Comparison of ENCODE assay signal across 8 mouse cellular contexts in the genomic region with DNA sequence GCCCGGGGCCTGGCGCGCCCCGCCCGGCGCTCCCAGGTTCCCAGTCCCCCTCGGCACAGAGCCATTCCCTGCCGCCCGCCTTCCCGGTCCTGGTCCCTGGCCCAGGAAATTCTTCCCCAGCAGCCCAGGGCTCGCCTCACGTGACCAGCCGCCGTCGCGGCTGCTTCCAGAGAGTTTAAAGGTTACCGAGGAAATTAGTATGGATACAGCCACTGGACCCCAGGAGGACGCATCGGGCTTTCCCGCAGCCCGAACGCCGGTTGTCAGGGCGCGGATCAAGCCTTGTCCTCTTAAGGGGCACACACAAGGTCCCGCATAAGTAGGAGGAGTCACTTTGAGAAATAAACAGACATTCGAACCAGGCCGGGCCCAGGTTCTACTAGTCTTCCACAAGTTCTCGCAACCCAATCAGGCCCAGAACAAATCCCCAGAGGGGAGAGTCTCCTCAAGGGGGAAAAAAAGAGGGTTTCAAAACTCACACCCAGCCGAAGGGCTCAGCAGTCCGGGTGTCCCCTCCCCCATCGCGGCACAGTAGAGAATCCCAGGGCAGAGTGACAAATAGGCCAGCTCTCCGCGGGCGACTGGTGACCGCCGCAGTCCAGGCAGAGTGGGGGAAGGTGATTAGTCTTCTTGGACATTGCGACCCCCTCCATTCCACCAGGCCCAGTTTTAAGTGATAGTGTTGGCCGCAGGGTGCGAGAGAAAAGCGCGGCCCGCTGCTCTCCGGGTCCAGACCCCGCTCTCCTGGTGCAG. TPM values are rescaled to one million over a fixed set of nuclear protein-coding genes. Genes with fewer than 3 reads are reported as not detected.
DNase-seq lines count a peak whose midpoint lies in the region; ATAC-seq and TF ChIP-seq lines count a peak whose summit lies in the region.

No protein-coding gene starts in this region.

- peak overlapping the region; percentile 97 for H3K4me2 ChIP-seq in heart, postnatal 0 days (ENCODE audit: low read depth, low read length)
- peak overlapping the region; percentile 96 for H3K4me2 ChIP-seq in lung, embryonic 14.5 days

- peak overlapping the region; percentile 81 for H3K4me3 ChIP-seq in forebrain, embryonic 10.5 days
- peak overlapping the region; percentile 68 for H3K4me3 ChIP-seq in heart, postnatal 0 days (ENCODE audit: low read depth, low read length)
- peak overlapping the region; percentile 75 for H3K4me3 ChIP-seq in lung, embryonic 14.5 days (ENCODE audit: low read depth, low read length)
- peak overlapping the region; percentile 65 for H3K4me3 ChIP-seq in olfactory bulb, adult 2 months (ENCODE audit: insufficient read depth, low read depth, low read length)

- TF ChIP-seq POLR2A in olfactory bulb, adult 2 months (IDR thresholded peaks at IDR 0.05; ENCODE audit: insufficient read depth, low read depth, low read length) = no peak

- no peak for TF ChIP-seq CTCF in heart, postnatal 0 days (IDR thresholded peaks at IDR 0.05; ENCODE audit: low read depth)
- TF ChIP-seq CTCF in lung, embryonic 14.5 days (IDR thresholded peaks at IDR 0.05; ENCODE audit: low read depth) = no peak
- TF ChIP-seq CTCF in olfactory bulb, adult 2 months (IDR thresholded peaks at IDR 0.05; ENCODE audit: insufficient read depth, low read depth, low read length) = no peak

- peaks cover 29% of the 10 kb centered on the region for H3K27me3 ChIP-seq in forebrain, embryonic 10.5 days (ENCODE audit: poor library complexity, severe bottlenecking)
- no peaks in the 10 kb centered on the region for H3K27me3 ChIP-seq in heart, postnatal 0 days (ENCODE audit: control insufficient read depth, insufficient read depth, low read length)
- no peaks in the 10 kb centered on the region for H3K27me3 ChIP-seq in lung, embryonic 14.5 days (ENCODE audit: insufficient read depth, low read length)

- peak; percentile 10 to 46 for DNase-seq in CD8-positive naive resting alpha-beta T cell, adult 2 months (ENCODE audit: low read depth in 2 of 2, low spot score in 2 of 2)
- DNase-seq in adrenal gland, postnatal 4 days (ENCODE audit: low spot score in 2 of 2) = peak; percentile 61 to 74
- DNase-seq in forebrain, embryonic 10.5 days (ENCODE audit: extremely low spot score, low spot score) = peak; percentile 68
- peak; percentile 82 for DNase-seq in heart, postnatal 0 days (ENCODE audit: low spot score)
- peak; percentile 95 to 96 for DNase-seq in kidney, postnatal 36 days
- peak; percentile 90 for DNase-seq in lung, embryonic 14.5 days
- peak; percentile 34 to 49 for DNase-seq in thymus, adult 18-20 months

- peak overlapping the region; percentile 94 for H3K27ac ChIP-seq in forebrain, embryonic 10.5 days
- H3K27ac ChIP-seq in heart, postnatal 0 days (ENCODE audit: low read depth) = peak overlapping the region; percentile 96
- peak overlapping the region; percentile 99 for H3K27ac ChIP-seq in lung, embryonic 14.5 days (ENCODE audit: low read depth)
- H3K27ac ChIP-seq in olfactory bulb, adult 2 months (ENCODE audit: insufficient read depth, low read depth, low read length) = peak overlapping the region; percentile 73

- peak overlapping the region; percentile 75 for H3K9ac ChIP-seq in heart, postnatal 0 days (replicated peaks; ENCODE audit: low read depth, low read length)
- peak overlapping the region; percentile 83 for H3K9ac ChIP-seq in lung, embryonic 14.5 days

- TF ChIP-seq EP300 in heart, postnatal 0 days (IDR thresholded peaks at IDR 0.05; ENCODE audit: low read depth) = peak; percentile 21; the same call in 1 of the 2 replicates

- H3K4me1 ChIP-seq in forebrain, embryonic 10.5 days = peaks cover 45% of the 10 kb centered on the region
- H3K4me1 ChIP-seq in heart, postnatal 0 days (ENCODE audit: control insufficient read depth, insufficient read depth) = peaks cover 31% of the 10 kb centered on the region
- peaks cover 24% of the 10 kb centered on the region for H3K4me1 ChIP-seq in lung, embryonic 14.5 days (ENCODE audit: insufficient read depth)
- H3K4me1 ChIP-seq in olfactory bulb, adult 2 months (ENCODE audit: control insufficient read depth, insufficient read depth, low read length) = peaks cover 16% of the 10 kb centered on the region

- ATAC-seq in heart, postnatal 0 days (ENCODE audit: insufficient read depth, low read depth) = peak; percentile 67
- ATAC-seq in lung, embryonic 14.5 days (ENCODE audit: insufficient read depth) = peak; percentile 62

- H3K9me3 ChIP-seq in forebrain, embryonic 10.5 days = no peaks in the 10 kb centered on the region
- H3K9me3 ChIP-seq in heart, postnatal 0 days (replicated peaks; ENCODE audit: control insufficient read depth, low read length) = no peaks in the 10 kb centered on the region
- H3K9me3 ChIP-seq in lung, embryonic 14.5 days (ENCODE audit: low read depth, low read length) = no peaks in the 10 kb centered on the region

- WGBS in forebrain, embryonic 10.5 days = under 1% methylated on average over 46 of the region's 46 CpGs
- under 1% methylated on average over 41 of the region's 46 CpGs for WGBS in heart, postnatal 0 days
- under 1% methylated on average over 46 of the region's 46 CpGs for WGBS in lung, embryonic 14.5 days
- under 1% methylated on average over 46 of the region's 46 CpGs for WGBS in olfactory bulb, adult 2 months

- H3K36me3 ChIP-seq in forebrain, embryonic 10.5 days (replicated peaks) = no peaks in the 10 kb centered on the region
- no peaks in the 10 kb centered on the region for H3K36me3 ChIP-seq in heart, postnatal 0 days (replicated peaks; ENCODE audit: control insufficient read depth, insufficient read depth, low read length)
- H3K36me3 ChIP-seq in lung, embryonic 14.5 days (ENCODE audit: insufficient read depth) = no peaks in the 10 kb centered on the region

RNA-seq across cellular contexts. Expression of gene Prkce, which starts 0.8 kb away (rescaled TPM):
- total RNA-seq in adrenal gland, postnatal 4 days (2021) = 10 to 100 TPM; 25.2 to 27.4 TPM
- 2.8 and 3.1 TPM in 2 replicates for polyA plus RNA-seq in forebrain, embryonic 10.5 days (2016; fragmentation: Nextera tagmentation; extraction: Ambion mirVana)
- total RNA-seq in heart, postnatal 0 days (2014; rRNA removed; ENCODE audit: low replicate concordance) = 12.6 and 14.8 TPM in 2 replicates
- polyA plus RNA-seq in heart, postnatal 0 days (2015; fragmentation: Nextera tagmentation; extraction: Ambion mirVana) = 7.8 and 8.1 TPM in 2 replicates
- 10.1 and 10.8 TPM in 2 replicates for polyA plus RNA-seq in lung, embryonic 14.5 days (2014; fragmentation: Nextera tagmentation; extraction: Ambion mirVana)
- 221 TPM in 1 of 2 replicates, not detected in the other for polyA plus RNA-seq in olfactory bulb, adult 2 months (2012; ENCODE audit: insufficient read depth, insufficient read length, low replicate concordance, missing spikeins)

RNA-seq across cellular contexts. Expression of gene Srbd1, which starts 21.8 kb away (rescaled TPM):
- total RNA-seq in adrenal gland, postnatal 4 days (2021) = 10 to 100 TPM; 19.3 to 23.2 TPM
- polyA plus RNA-seq in forebrain, embryonic 10.5 days (2016; fragmentation: Nextera tagmentation; extraction: Ambion mirVana) = 24.7 and 25.4 TPM in 2 replicates
- total RNA-seq in heart, postnatal 0 days (2014; rRNA removed; ENCODE audit: low replicate concordance) = 3.7 and 4.3 TPM in 2 replicates
- 5.4 and 6.3 TPM in 2 replicates for polyA plus RNA-seq in heart, postnatal 0 days (2015; fragmentation: Nextera tagmentation; extraction: Ambion mirVana)
- polyA plus RNA-seq in lung, embryonic 14.5 days (2014; fragmentation: Nextera tagmentation; extraction: Ambion mirVana) = 9.3 and 10.1 TPM in 2 replicates
- polyA plus RNA-seq in olfactory bulb, adult 2 months (2012; ENCODE audit: insufficient read depth, insufficient read length, low replicate concordance, missing spikeins) = not detected in 2 replicates

Comparison
In these comparisons a context has a peak if more than half of its experiments do, and no peak if none do; other contexts are left out.
1. Peak in every context shown above with its lines: DNase-seq, ATAC-seq, H3K4me3 ChIP-seq and H3K27ac ChIP-seq.
2. DNase-seq: peak in every context shown above with its lines; median percentile 96 in kidney, postnatal 36 days; 90 in lung, embryonic 14.5 days; 82 in heart, postnatal 0 days; 68 in forebrain, embryonic 10.5 days; 68 in adrenal gland, postnatal 4 days; 42 in thymus, adult 18-20 months; 28 in CD8-positive naive resting alpha-beta T cell, adult 2 months.